Mouse (Mus musculus) layer of hippocampus, adult 6 months (tissue): ENCODE measurements around the gene Brinp3. TPM values are rescaled to one million over a fixed set of nuclear protein-coding genes. Genes with fewer than 3 reads are reported as not detected.

Experiments
- long read RNA-seq, 2 experiments: library from polyadenylated mRNA; unstranded; transcript quantifications; one replicate each; pipeline ENCODE4 v2.0.0; 2019 to 2020
- polyA plus RNA-seq: library from polyadenylated mRNA; unstranded; fragments of <200 nt; fragmentation: Nextera tagmentation; gene quantifications from 2 replicates; pipeline ENCODE4 v1.2.3, GENCODE M21; 2021

The Brinp3 gene
- polyA plus RNA-seq, result 12.7 and 12.9 TPM in 2 replicates
- long read RNA-seq, experiment 1, transcript Brinp3-205 (8 exons, 2,760 nt), result major isoform, 7 of 21 reads
- long read RNA-seq, experiment 1, partial matches to known transcripts, result 7 of 21 reads
- long read RNA-seq, experiment 1, other reads (novel, unspliced or antisense), result 7 of 21 reads
- long read RNA-seq, experiment 2, full-length matches to known transcripts, result 68 of 116 reads
- long read RNA-seq, experiment 2, partial matches to known transcripts, result 12 of 116 reads
- long read RNA-seq, experiment 2, other reads (novel, unspliced or antisense), result 36 of 116 reads

GRCm38 (mm10) chr1:146494681-146495331, at the start of gene Brinp3:
Brinp3 (plus strand) TSS chr1:146494760.

